ENCODE assay signal across 9 mouse cellular contexts in genomic region chr10:80935698-80936097, GRCm38 (mm10). TPM values are rescaled to one million over a fixed set of nuclear protein-coding genes. Genes with fewer than 3 reads are reported as not detected.
DNase-seq lines count a peak whose midpoint lies in the region; ATAC-seq lines count a peak whose summit lies in the region.
"Had no signal": no experiment of that assay in that cellular context is flagged by ENCODE, and none has a peak within 500 bp of the region (broad histone marks: within the 10 kb centered on the region; RNA-seq: fewer than 3 reads in every experiment).

No protein-coding gene starts in this region.

- H3K27ac ChIP-seq in lung, embryonic 15.5 days = peak overlapping the region; percentile 75
- H3K27ac ChIP-seq in forebrain, embryonic 11.5 days (ENCODE audit: low read depth, low read length) = no peak overlapping the region
- peak overlapping the region; percentile 95 for H3K27ac ChIP-seq in limb, embryonic 12.5 days
- H3K27ac ChIP-seq in stomach, embryonic 15.5 days = 0 out of 2 replicates have a peak overlapping the region, but pooled peaks have one; percentile 92

- no peak for DNase-seq in lung, postnatal 36 days
- DNase-seq in forebrain, embryonic 11.5 days (ENCODE audit: low spot score) = no peak
- DNase-seq in ovary, postnatal 14 days (ENCODE audit: low spot score) = no peak
- DNase-seq in ovary, adult 18-20 months (ENCODE audit: low spot score) = no peak
- DNase-seq: right cerebral cortex, postnatal 4 days had no signal

- peak overlapping the region; percentile 39; the same call in 1 of the 2 replicates for H3K9ac ChIP-seq in lung, embryonic 15.5 days
- H3K9ac ChIP-seq in forebrain, embryonic 11.5 days (ENCODE audit: low read length) = peak overlapping the region; percentile 7; the same call in 1 of the 2 replicates
- peak overlapping the region; percentile 18 for H3K9ac ChIP-seq in limb, embryonic 12.5 days (replicated peaks)
- H3K9ac ChIP-seq in stomach, embryonic 15.5 days = no peak overlapping the region

- peaks cover 30% of the 10 kb centered on the region for H3K27me3 ChIP-seq in lung, embryonic 15.5 days
- H3K27me3 ChIP-seq in forebrain, embryonic 11.5 days (ENCODE audit: control insufficient read depth, insufficient read depth, low read length) = peaks cover 71% of the 10 kb centered on the region
- peaks cover 61% of the 10 kb centered on the region for H3K27me3 ChIP-seq in limb, embryonic 12.5 days
- peaks cover 3% of the 10 kb centered on the region; the same call in 1 of the 2 replicates for H3K27me3 ChIP-seq in stomach, embryonic 15.5 days (replicated peaks)

- peaks cover 90% of the 10 kb centered on the region for H3K4me1 ChIP-seq in lung, embryonic 15.5 days
- peaks cover 61% of the 10 kb centered on the region for H3K4me1 ChIP-seq in forebrain, embryonic 11.5 days (replicated peaks; ENCODE audit: control insufficient read depth, insufficient read depth, low read length)
- peaks cover 92% of the 10 kb centered on the region for H3K4me1 ChIP-seq in limb, embryonic 12.5 days (replicated peaks)
- peaks cover 89% of the 10 kb centered on the region for H3K4me1 ChIP-seq in stomach, embryonic 15.5 days

- H3K4me3 ChIP-seq in lung, embryonic 15.5 days = peak overlapping the region; percentile 38
- H3K4me3 ChIP-seq in forebrain, embryonic 11.5 days (ENCODE audit: low read depth, low read length) = peak overlapping the region; percentile 22; the same call in 1 of the 2 replicates
- peak overlapping the region; percentile 43 for H3K4me3 ChIP-seq in limb, embryonic 12.5 days (replicated peaks)
- peak overlapping the region; percentile 40 for H3K4me3 ChIP-seq in stomach, embryonic 15.5 days (replicated peaks)

- 2% methylated on average over 17 of the region's 17 CpGs for WGBS in lung, embryonic 15.5 days
- WGBS in forebrain, embryonic 11.5 days = 6% methylated on average over 17 of the region's 17 CpGs
- WGBS in limb, embryonic 12.5 days = 4% methylated on average over 17 of the region's 17 CpGs
- 11% methylated on average over 17 of the region's 17 CpGs for WGBS in stomach, embryonic 15.5 days

- no peaks in the 10 kb centered on the region for H3K9me3 ChIP-seq in lung, embryonic 15.5 days
- H3K9me3 ChIP-seq in forebrain, embryonic 11.5 days (ENCODE audit: control insufficient read depth, low read length) = no peaks in the 10 kb centered on the region
- H3K9me3 ChIP-seq in limb, embryonic 12.5 days = no peaks in the 10 kb centered on the region
- no peaks in the 10 kb centered on the region for H3K9me3 ChIP-seq in stomach, embryonic 15.5 days

- no peaks in the 10 kb centered on the region for H3K36me3 ChIP-seq in lung, embryonic 15.5 days
- H3K36me3 ChIP-seq in forebrain, embryonic 11.5 days (ENCODE audit: control insufficient read depth, insufficient read depth, low read length) = no peaks in the 10 kb centered on the region
- no peaks in the 10 kb centered on the region for H3K36me3 ChIP-seq in limb, embryonic 12.5 days
- H3K36me3 ChIP-seq in stomach, embryonic 15.5 days = no peaks in the 10 kb centered on the region

- no peak for ATAC-seq in lung, embryonic 15.5 days (ENCODE audit: borderline replicate concordance, extremely low read depth, low FRiP score, low TSS enrichment)
- ATAC-seq in forebrain, embryonic 11.5 days (replicated peaks; ENCODE audit: low FRiP score) = no peak
- no peak for ATAC-seq in limb, embryonic 12.5 days (ENCODE audit: insufficient number of reproducible peaks, insufficient read depth, low FRiP score, low TSS enrichment, low read depth)
- no peak for ATAC-seq in stomach, embryonic 15.5 days (ENCODE audit: insufficient read depth, low FRiP score, low read depth)
- ATAC-seq: activated CD4-positive, CD25-positive, alpha-beta regulatory T cell, adult 4 months had no signal

- peak overlapping the region; percentile 79 for H3K4me2 ChIP-seq in lung, embryonic 15.5 days
- peak overlapping the region; percentile 39; the same call in 1 of the 2 replicates for H3K4me2 ChIP-seq in forebrain, embryonic 11.5 days (ENCODE audit: low read depth, low read length, severe bottlenecking)
- peak overlapping the region; percentile 72 for H3K4me2 ChIP-seq in limb, embryonic 12.5 days
- H3K4me2 ChIP-seq in stomach, embryonic 15.5 days = peak overlapping the region; percentile 85

RNA-seq across cellular contexts. Expression of gene Gadd45b, which starts 5.8 kb away (rescaled TPM):
- 42.7 and 42.9 TPM in 2 replicates for polyA plus RNA-seq in lung, embryonic 15.5 days (2015; fragmentation: Nextera tagmentation; extraction: Ambion mirVana)
- polyA plus RNA-seq in forebrain, embryonic 11.5 days (2014; fragmentation: Nextera tagmentation; extraction: Ambion mirVana) = 10.7 and 13.0 TPM in 2 replicates
- polyA plus RNA-seq in limb, embryonic 12.5 days (2016; fragmentation: Nextera tagmentation; extraction: Ambion mirVana) = 19.4 and 20.6 TPM in 2 replicates
- polyA plus RNA-seq in stomach, embryonic 15.5 days (2015; fragmentation: Nextera tagmentation; extraction: Ambion mirVana) = 33.6 TPM in 2 replicates

RNA-seq across cellular contexts. Expression of gene Lmnb2, which starts 17.7 kb away (rescaled TPM):
- polyA plus RNA-seq in lung, embryonic 15.5 days (2015; fragmentation: Nextera tagmentation; extraction: Ambion mirVana) = 55.8 and 60.4 TPM in 2 replicates
- 29.8 and 30.9 TPM in 2 replicates for polyA plus RNA-seq in forebrain, embryonic 11.5 days (2014; fragmentation: Nextera tagmentation; extraction: Ambion mirVana)
- 74.8 and 75.2 TPM in 2 replicates for polyA plus RNA-seq in limb, embryonic 12.5 days (2016; fragmentation: Nextera tagmentation; extraction: Ambion mirVana)
- 38.1 and 46.1 TPM in 2 replicates for polyA plus RNA-seq in stomach, embryonic 15.5 days (2015; fragmentation: Nextera tagmentation; extraction: Ambion mirVana)

RNA-seq across cellular contexts. Expression of gene Timm13, which starts 34.9 kb away (rescaled TPM):
- 305 and 307 TPM in 2 replicates for polyA plus RNA-seq in lung, embryonic 15.5 days (2015; fragmentation: Nextera tagmentation; extraction: Ambion mirVana)
- 313 and 317 TPM in 2 replicates for polyA plus RNA-seq in forebrain, embryonic 11.5 days (2014; fragmentation: Nextera tagmentation; extraction: Ambion mirVana)
- 318 and 327 TPM in 2 replicates for polyA plus RNA-seq in limb, embryonic 12.5 days (2016; fragmentation: Nextera tagmentation; extraction: Ambion mirVana)
- polyA plus RNA-seq in stomach, embryonic 15.5 days (2015; fragmentation: Nextera tagmentation; extraction: Ambion mirVana) = 317 and 334 TPM in 2 replicates
